Mouse (Mus musculus): ENCODE measurements around the gene Carmil2.

- TF ChIP-seq CTCF (IDR thresholded peaks at IDR 0.05 in 2 of 3, conservative IDR thresholded peaks at IDR 0.05 in 1 of 3; ENCODE audit: control insufficient read depth in 1 of 3, insufficient read depth in 1 of 3, low read depth in 2 of 3, low read length in 3 of 3, poor library complexity in 1 of 3, severe bottlenecking in 1 of 3): no peak
- no peak for TF ChIP-seq ZC3H11A (IDR thresholded peaks at IDR 0.05; ENCODE audit: low read depth, low read length)
- TF ChIP-seq BHLHE40 (IDR thresholded peaks at IDR 0.05; ENCODE audit: borderline replicate concordance, low read depth, low read length): no peak
- TF ChIP-seq SMC3 (IDR thresholded peaks at IDR 0.05; ENCODE audit: low read depth, low read length): no peak
- TF ChIP-seq GATA1 (IDR thresholded peaks at IDR 0.05; ENCODE audit: low read depth, low read length): no peak
- no peak for TF ChIP-seq EP300 (IDR thresholded peaks at IDR 0.05; ENCODE audit: low read depth in 1 of 2, low read length in 2 of 2)
- no peak for TF ChIP-seq KAT2A (conservative IDR thresholded peaks at IDR 0.05; ENCODE audit: low read depth, low read length)
- TF ChIP-seq GABPA (IDR thresholded peaks at IDR 0.05; ENCODE audit: low read depth, low read length): no peak
- no peak for TF ChIP-seq UBTF (IDR thresholded peaks at IDR 0.05; ENCODE audit: borderline replicate concordance, insufficient read depth, low read depth, low read length)
- no peak for TF ChIP-seq CHD2 (IDR thresholded peaks at IDR 0.05; ENCODE audit: low read length)
- TF ChIP-seq E2F4 (IDR thresholded peaks at IDR 0.05; ENCODE audit: borderline replicate concordance, low read depth, low read length): no peak
- TF ChIP-seq POLR2A (IDR thresholded peaks at IDR 0.05; ENCODE audit: control insufficient read depth in 1 of 2, insufficient read depth in 1 of 2, low read depth in 1 of 2, low read length in 2 of 2, poor library complexity in 1 of 2): no peak
- TF ChIP-seq POLR2AphosphoS2 (IDR thresholded peaks at IDR 0.05; ENCODE audit: low read length): no peak
- TF ChIP-seq USF2 (IDR thresholded peaks at IDR 0.05; ENCODE audit: borderline replicate concordance in 1 of 2, insufficient read depth in 1 of 2, low read depth in 1 of 2, low read length in 2 of 2): no peak
Observed at GRCm38 (mm10) chr8:105709317-105709716, 23.2 kb downstream of the Carmil2 start.

Data from MEL (cell line).